Mouse (Mus musculus) c-Kit-positive CD71-negative TER-119-negative erythroid progenitor cells, embryonic 14.5 days (primary cell): ENCODE results near the gene Btbd35f23.
"Not testable (repeated sequence)": the region's sequence is repeated elsewhere in the genome, so short reads cannot be mapped to it uniquely, and the experiment has no call there.

ENCODE experiments used
- DNase-seq: peaks from one replicate; pipeline ENCODE4 v3.0.0-alpha.2; 2013; ENCODE audit warnings: low read depth

Gene Btbd35f23

GRCm38 (mm10) chrX:3076575-3076974 is at the start of gene Btbd35f23:
TSS of gene Btbd35f23 (plus strand) at chrX:3076875.
- not testable (repeated sequence) for DNase-seq
